Mouse (Mus musculus): ENCODE measurements around the gene Itprip. TPM values are rescaled to one million over a fixed set of nuclear protein-coding genes. Genes with fewer than 3 reads are reported as not detected.

The Itprip gene
- polyA plus RNA-seq, 1 experiment from 2014 or later: 21.9 TPM

DNA sequence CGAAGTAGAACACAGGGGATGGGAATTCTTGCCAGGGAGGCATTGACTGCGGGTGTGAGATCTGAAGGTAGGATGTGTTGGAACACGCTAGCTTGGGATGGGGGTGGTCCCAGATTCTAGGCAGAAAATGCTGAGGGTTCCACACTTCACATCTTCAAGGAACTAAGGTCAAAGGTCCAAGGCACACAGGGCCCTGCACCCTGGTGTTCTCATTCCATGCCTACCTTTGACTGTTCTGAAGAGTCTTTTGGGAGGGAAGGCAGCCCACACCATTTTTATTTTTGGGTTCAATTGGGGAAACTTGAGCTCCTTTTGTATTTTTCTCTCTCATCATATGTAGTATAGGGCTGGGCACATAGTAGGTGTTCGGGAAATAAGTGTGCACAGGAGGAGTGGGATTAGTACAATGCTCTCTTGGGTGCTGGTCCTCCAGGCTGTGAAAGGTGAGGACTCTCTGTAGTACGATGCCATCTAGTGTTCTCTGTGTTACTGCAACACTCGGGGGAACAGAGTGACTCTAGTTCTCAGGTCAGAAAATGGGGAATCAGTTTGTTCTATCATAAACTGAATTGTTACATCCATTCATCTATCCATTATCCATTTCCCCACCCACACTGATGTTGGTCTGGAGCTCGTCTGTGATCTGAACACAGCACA lies 13.0 kb upstream of the Itprip start:
- H3K36me3 ChIP-seq: no peaks in the 10 kb centered on the region
- peaks cover 6% of the 10 kb centered on the region; the same call in 1 of the 2 replicates for H3K4me1 ChIP-seq (replicated peaks)
- no peak overlapping the region for H3K4me3 ChIP-seq
- no peaks in the 10 kb centered on the region for H3K27me3 ChIP-seq (ENCODE audit: insufficient read depth, poor library complexity, severe bottlenecking)
- H3K9me3 ChIP-seq: no peaks in the 10 kb centered on the region
- H3K27ac ChIP-seq: no peak overlapping the region; the same call in 1 of the 2 replicates
- 42% methylated on average over 7 of the region's 7 CpGs for WGBS
- peak; percentile 38 for DNase-seq (ENCODE audit: low spot score)

DNA sequence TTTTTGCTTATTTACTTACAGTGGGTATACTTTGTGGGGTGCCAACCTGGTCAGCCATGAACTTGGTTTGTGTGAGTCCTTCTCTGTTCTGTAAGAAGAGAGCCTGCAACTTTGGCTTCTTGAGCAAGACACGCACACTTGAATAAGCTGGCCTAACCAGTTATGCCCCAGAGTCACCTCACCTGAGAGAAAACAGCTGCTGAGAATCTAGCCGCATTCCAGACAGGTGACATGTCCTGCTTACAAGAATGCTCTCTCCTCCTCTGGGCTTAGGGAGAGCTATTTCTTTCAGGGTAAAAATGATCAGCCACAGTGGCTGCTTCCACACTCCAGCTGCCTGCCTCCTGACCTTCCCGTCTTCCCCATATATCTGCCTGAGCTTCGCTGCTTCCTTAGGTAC lies 9.9 kb upstream of the Itprip start:
- WGBS: 88% methylated on average over 4 of the region's 4 CpGs
- no peak for DNase-seq (ENCODE audit: low spot score)
- no peak overlapping the region for H3K27ac ChIP-seq

DNA sequence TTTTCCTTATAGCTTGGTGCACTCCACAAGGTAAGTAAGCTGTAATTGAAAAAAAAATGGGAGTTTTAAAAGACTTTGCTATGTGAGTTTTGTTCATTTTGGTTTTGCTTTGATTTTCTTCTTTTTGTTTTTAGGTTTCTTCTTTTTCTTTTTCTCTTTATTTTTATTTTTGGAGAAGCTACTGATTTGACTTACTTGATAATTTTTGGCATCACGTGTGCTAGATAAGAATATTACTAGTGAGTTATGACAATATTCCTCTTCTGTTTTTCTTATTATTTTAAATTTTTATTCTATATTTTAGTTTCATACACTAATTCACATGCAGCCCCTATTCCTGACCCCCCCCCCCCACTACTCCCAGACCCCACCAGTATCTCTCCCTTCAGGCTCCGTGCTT lies 7.9 kb upstream of the Itprip start:
- Histone ChIP-seq H3K27me3 (ENCODE audit: insufficient read depth, poor library complexity, severe bottlenecking) (no peaks in the 10 kb centered on the region), H3K36me3 (no peaks in the 10 kb centered on the region), H3K4me1 (replicated peaks) (no peaks in the 10 kb centered on the region), H3K9me3 (no peaks in the 10 kb centered on the region), H3K27ac (no peak overlapping the region), H3K4me3 (no peak overlapping the region)
- DNase-seq (ENCODE audit: low spot score): no peak
- 88% methylated on average over 2 of the region's 2 CpGs for WGBS

More for the DNA sequence above, 9.9 kb upstream of the Itprip start:
- no peak overlapping the region for H3K4me3 ChIP-seq
- H3K9me3 ChIP-seq: no peaks in the 10 kb centered on the region
- H3K36me3 ChIP-seq: no peaks in the 10 kb centered on the region
- no peaks in the 10 kb centered on the region for H3K27me3 ChIP-seq (ENCODE audit: insufficient read depth, poor library complexity, severe bottlenecking)
- H3K4me1 ChIP-seq (replicated peaks): no peaks in the 10 kb centered on the region

DNA sequence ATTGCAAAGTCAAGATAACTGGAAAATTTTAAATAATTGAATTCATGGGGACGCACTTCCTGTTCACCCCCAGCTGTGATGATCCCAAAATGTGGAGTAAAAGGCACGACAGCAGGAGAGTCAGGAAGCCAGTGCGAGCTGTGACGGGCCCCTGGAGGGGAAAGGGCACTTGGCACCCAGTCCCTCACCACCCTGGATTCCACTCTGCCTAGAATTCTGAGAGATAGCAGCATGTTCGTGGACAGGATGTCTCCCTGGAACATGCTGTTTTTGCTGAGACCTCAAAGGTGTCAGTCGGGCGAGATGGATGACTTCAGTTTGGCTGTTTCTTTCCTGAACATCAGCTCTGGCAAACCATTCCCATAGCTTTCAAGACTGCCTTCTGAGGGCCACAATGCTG lies 6.7 kb upstream of the Itprip start:
- no peaks in the 10 kb centered on the region for H3K27me3 ChIP-seq (ENCODE audit: insufficient read depth, poor library complexity, severe bottlenecking)
- no peaks in the 10 kb centered on the region for H3K4me1 ChIP-seq (replicated peaks)
- no peak overlapping the region for H3K27ac ChIP-seq
- WGBS: 82% methylated on average over 7 of the region's 7 CpGs
- H3K4me3 ChIP-seq: no peak overlapping the region
- no peak for DNase-seq (ENCODE audit: low spot score)
- H3K9me3 ChIP-seq: no peaks in the 10 kb centered on the region
- no peaks in the 10 kb centered on the region for H3K36me3 ChIP-seq

DNA sequence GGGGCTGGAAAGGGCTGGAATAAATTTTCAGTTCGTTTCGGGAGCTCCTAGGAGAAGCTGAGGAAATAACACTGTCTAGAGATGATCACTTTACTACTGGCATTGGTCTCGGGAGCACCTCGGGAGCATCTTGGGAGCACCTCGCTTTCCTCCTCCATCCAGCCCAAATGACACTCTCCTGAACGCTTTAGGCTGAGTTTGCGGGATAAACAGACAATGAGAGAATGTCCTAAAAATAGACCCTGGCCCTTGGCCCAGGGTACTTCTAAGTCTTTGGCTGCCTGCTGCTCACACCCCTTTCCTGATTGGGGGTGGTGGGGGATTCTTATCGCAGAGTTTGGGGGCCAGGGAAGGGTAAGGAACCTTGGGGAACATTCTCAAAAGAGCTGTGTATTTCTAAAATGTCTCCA lies 872 bp upstream of the Itprip start:
- H3K27me3 ChIP-seq (ENCODE audit: insufficient read depth, poor library complexity, severe bottlenecking): no peaks in the 10 kb centered on the region
- WGBS: 11% methylated on average over 8 of the region's 8 CpGs

DNA sequence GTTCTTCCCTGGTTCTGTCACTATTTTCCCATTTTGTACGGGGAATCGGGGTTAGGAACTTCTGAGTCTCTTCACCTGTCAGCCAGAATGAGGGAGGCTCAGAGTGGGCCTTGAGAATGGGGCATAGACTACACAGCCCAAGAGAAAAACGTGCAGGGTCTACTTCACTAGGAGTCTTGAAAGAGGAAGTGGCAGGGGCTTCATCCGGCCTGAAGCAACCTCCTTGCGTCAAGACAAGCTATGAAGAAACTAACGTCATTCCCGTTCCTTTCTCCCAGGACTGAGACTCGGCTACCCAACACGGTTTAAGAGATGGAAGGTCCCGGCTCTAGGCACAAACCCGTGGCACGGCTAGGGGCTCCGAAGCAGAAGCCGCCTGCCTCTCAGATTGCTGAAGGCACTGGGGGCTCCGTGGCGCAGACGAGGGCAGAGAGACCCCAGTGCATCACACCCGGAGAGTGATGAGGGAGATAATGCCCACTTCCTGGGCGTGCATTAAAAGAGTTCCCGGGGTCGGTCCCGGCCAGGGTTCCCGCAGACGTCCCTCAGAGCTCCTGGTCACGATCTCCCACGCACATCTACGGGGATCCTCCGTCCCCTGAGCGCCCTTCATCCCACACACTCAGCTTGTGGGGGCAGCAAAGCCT lies 521 bp downstream of the Itprip start:
- Histone ChIP-seq H3K36me3 (0 out of 2 replicates have a peak, but pooled peaks cover under 1% of the 10 kb centered on the region), H3K4me1 (replicated peaks) (peaks cover 38% of the 10 kb centered on the region), H3K4me3 (peak overlapping the region; percentile 80), H3K27ac (peak overlapping the region; percentile 99), H3K9me3 (no peaks in the 10 kb centered on the region), H3K27me3 (ENCODE audit: insufficient read depth, poor library complexity, severe bottlenecking) (no peaks in the 10 kb centered on the region)
- no peak for DNase-seq (ENCODE audit: low spot score)
- 1% methylated on average over 29 of the region's 29 CpGs for WGBS

More for the DNA sequence above, 872 bp upstream of the Itprip start:
- no peaks in the 10 kb centered on the region for H3K36me3 ChIP-seq
- DNase-seq (ENCODE audit: low spot score): no peak
- peak overlapping the region; percentile 80 for H3K4me3 ChIP-seq
- peaks cover 38% of the 10 kb centered on the region for H3K4me1 ChIP-seq (replicated peaks)
- H3K9me3 ChIP-seq: no peaks in the 10 kb centered on the region
- peak overlapping the region; percentile 99 for H3K27ac ChIP-seq

DNA sequence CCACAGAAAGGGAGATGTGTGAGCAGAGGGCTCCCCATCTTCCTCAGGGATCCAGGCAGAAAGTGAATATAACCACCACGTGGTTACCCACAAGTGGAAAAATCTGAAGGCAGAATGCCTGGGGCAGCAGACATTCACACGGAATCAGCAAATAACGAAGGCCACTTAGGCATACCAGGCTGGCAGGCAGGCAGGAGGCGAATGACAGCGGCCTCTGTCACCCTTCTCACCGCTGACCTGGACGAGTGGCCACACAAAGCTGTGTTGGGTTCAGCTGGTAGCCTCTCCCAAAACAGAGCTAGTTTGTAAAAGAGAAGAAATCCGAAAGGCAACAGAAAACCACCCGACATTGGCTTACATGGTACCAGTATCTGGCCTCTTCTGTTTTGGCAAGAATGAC lies 1.1 kb downstream of the Itprip start:
- no peaks in the 10 kb centered on the region for H3K27me3 ChIP-seq (ENCODE audit: insufficient read depth, poor library complexity, severe bottlenecking)
- peak overlapping the region; percentile 99 for H3K27ac ChIP-seq
- H3K4me1 ChIP-seq (replicated peaks): peaks cover 38% of the 10 kb centered on the region
- H3K36me3 ChIP-seq: 0 out of 2 replicates have a peak, but pooled peaks cover 5% of the 10 kb centered on the region
- no peak for DNase-seq (ENCODE audit: low spot score)
- H3K4me3 ChIP-seq: peak overlapping the region; percentile 80
- H3K9me3 ChIP-seq: no peaks in the 10 kb centered on the region
- 21% methylated on average over 9 of the region's 9 CpGs for WGBS

DNA sequence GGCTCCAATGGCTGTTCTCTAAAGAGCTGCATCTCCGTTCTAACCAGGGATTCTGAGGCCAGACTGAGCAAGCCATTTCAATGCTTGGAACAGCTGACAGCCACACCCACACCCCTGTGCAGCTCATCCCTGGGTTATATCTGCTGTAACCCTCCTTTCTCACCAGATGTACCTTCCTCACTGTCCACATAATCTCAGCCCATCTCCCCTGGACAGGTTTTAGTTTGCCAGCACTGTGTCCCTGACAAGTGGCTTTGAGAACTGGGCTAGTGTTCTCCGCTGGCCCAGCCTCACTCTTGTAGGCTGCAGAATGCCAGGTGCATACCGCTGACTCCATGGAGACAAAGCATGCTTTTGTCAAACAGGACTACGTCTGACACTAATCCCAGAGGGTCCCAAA lies 1.7 kb downstream of the Itprip start:
- no peaks in the 10 kb centered on the region for H3K9me3 ChIP-seq
- peaks cover 38% of the 10 kb centered on the region for H3K4me1 ChIP-seq (replicated peaks)
- H3K36me3 ChIP-seq: peaks cover 9% of the 10 kb centered on the region; the same call in 1 of the 2 replicates
- peak overlapping the region; percentile 80 for H3K4me3 ChIP-seq
- DNase-seq (ENCODE audit: low spot score): no peak
- WGBS: 23% methylated on average over 4 of the region's 4 CpGs
- no peaks in the 10 kb centered on the region for H3K27me3 ChIP-seq (ENCODE audit: insufficient read depth, poor library complexity, severe bottlenecking)
- peak overlapping the region; percentile 99; the same call in 1 of the 2 replicates for H3K27ac ChIP-seq

DNA sequence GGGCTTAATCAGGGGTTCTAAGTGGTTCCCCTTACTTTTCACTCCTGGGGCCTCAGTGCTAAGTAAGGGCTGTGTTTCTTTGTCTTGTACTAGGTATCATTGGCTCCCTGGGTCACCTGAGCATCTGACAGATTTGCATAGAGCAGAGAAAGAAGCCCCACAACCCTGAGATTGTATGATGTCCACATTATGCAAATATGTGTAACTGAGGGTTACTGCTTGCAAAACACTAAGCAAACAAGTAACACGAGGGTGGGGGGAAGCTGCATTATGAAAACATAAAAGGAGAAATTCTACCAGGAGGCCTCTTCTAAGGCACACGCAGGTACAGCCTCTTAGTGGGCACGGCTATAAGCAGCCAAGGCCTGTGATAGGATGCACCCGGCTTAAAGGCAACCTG lies 3.8 kb downstream of the Itprip start:
- Histone ChIP-seq H3K9me3 (no peaks in the 10 kb centered on the region), H3K27me3 (ENCODE audit: insufficient read depth, poor library complexity, severe bottlenecking) (no peaks in the 10 kb centered on the region), H3K4me1 (replicated peaks) (peaks cover 50% of the 10 kb centered on the region), H3K4me3 (no peak overlapping the region), H3K27ac (no peak overlapping the region), H3K36me3 (peaks cover 25% of the 10 kb centered on the region; the same call in 1 of the 2 replicates)
- DNase-seq (ENCODE audit: low spot score): no peak
- 87% methylated on average over 4 of the region's 4 CpGs for WGBS

DNA sequence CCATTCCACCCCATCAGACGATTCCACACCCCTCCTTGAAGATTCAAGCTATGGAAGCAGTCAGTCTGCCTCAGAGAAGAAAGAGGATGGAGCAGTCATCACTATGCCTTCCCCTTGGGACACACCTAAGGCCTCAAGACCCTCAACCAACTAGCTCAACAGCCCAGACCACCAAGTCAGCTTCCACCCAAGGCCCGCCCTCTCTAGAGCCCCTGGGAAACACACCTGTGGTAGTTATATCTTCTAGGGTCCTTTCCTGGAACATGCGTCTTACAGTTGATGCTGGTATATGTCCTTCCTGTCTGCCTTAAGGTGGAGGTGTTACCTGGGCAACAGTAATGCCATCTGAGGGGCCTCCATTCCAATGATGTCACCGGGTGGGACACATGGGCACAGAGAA lies 4.9 kb downstream of the Itprip start:
- Histone ChIP-seq H3K4me3 (no peak overlapping the region), H3K9me3 (no peaks in the 10 kb centered on the region), H3K4me1 (replicated peaks) (peaks cover 54% of the 10 kb centered on the region), H3K27me3 (ENCODE audit: insufficient read depth, poor library complexity, severe bottlenecking) (no peaks in the 10 kb centered on the region), H3K27ac (no peak overlapping the region), H3K36me3 (peaks cover 25% of the 10 kb centered on the region; the same call in 1 of the 2 replicates)
- no peak for DNase-seq (ENCODE audit: low spot score)
- 91% methylated on average over 4 of the region's 4 CpGs for WGBS

DNA sequence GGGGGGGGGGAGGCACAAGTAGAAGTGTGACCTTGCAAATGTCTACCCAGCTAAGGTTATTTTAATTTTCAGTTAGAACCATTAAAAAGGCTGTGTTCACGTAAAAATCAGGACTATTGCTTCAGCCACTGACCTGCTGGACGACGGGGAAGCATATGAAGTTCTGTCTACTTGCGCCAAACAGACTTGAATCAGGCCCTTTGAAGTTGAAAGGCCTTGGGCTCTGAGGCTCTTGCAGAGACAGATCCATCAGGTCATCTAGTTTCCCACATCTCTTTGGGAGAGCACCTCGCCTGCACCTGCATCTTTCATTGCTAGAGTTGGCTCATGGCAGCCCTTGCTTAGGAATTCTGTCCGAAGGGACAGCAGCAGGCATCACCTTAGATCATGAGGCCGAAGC lies 5.8 kb downstream of the Itprip start:
- H3K27me3 ChIP-seq (ENCODE audit: insufficient read depth, poor library complexity, severe bottlenecking): no peaks in the 10 kb centered on the region
- peaks cover 58% of the 10 kb centered on the region for H3K4me1 ChIP-seq (replicated peaks)
- H3K9me3 ChIP-seq: no peaks in the 10 kb centered on the region
- H3K36me3 ChIP-seq: peaks cover 25% of the 10 kb centered on the region; the same call in 1 of the 2 replicates
- no peak for DNase-seq (ENCODE audit: low spot score)
- 90% methylated on average over 7 of the region's 7 CpGs for WGBS
- H3K4me3 ChIP-seq: no peak overlapping the region
- H3K27ac ChIP-seq: no peak overlapping the region

DNA sequence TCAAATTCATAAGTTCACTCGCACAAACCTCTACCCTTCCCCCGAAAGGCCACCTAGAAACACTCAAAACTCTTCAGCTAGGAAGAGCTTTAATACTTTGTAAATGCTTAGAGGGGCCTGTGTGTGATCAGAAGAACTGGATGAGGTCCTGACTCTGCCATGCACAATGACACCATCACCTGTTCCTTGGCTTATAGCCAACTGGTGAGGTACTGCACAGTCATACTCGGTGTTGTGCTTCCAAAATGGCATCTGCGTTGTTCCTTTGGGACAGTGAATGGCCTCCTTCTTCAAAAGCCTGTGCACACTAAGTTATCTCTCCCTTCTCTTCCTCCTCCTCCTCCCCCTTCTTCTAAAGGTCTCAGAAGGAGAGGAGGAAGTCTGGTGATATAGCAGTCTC lies 8.3 kb downstream of the Itprip start:
- no peaks in the 10 kb centered on the region for H3K9me3 ChIP-seq
- DNase-seq (ENCODE audit: low spot score): no peak
- WGBS: 93% methylated on average over 4 of the region's 4 CpGs
- H3K27ac ChIP-seq: peak overlapping the region; percentile 97
- no peaks in the 10 kb centered on the region for H3K27me3 ChIP-seq (ENCODE audit: insufficient read depth, poor library complexity, severe bottlenecking)
- peaks cover 36% of the 10 kb centered on the region for H3K4me1 ChIP-seq (replicated peaks)
- no peak overlapping the region for H3K4me3 ChIP-seq
- peaks cover 34% of the 10 kb centered on the region; the same call in 1 of the 2 replicates for H3K36me3 ChIP-seq

DNA sequence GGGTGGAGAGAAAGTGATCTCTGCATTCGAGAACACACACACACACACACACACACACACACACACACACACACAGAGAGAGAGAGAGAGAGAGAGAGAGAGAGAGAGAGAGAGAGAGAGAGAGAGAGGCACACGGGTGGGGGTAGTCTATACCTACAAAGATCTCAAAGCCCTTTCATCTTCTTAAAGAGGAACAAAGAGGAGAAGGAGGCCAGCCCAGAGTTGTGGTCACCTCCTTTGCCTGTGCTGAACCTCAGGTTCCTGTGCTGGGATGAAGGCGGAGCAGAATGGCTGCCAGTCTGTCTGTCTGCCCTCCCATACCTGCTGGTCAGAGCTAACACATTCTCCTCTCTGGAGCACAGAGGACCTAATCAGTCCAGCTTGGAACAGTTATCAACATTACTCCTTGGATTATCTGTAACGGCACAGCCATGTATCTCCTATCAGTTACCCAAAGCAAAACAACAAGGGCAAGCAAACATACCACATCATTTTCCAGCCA lies 8.9 kb downstream of the Itprip start:
- Histone ChIP-seq H3K4me3 (peak overlapping the region; percentile 52), H3K27me3 (ENCODE audit: insufficient read depth, poor library complexity, severe bottlenecking) (no peaks in the 10 kb centered on the region), H3K9me3 (no peaks in the 10 kb centered on the region), H3K36me3 (peaks cover 34% of the 10 kb centered on the region; the same call in 1 of the 2 replicates), H3K27ac (peak overlapping the region; percentile 97), H3K4me1 (replicated peaks) (peaks cover 38% of the 10 kb centered on the region)
- 45% methylated on average over 4 of the region's 4 CpGs for WGBS
- no peak for DNase-seq (ENCODE audit: low spot score)

Data from hindbrain, embryonic 10.5 days (tissue).